Mouse (Mus musculus): Measurements from ENCODE around the gene Pir.

Pir gene

GRCm38 (mm10) chrX:164269285-164269761 lies at the start of gene Pir:
Gene Pir, plus strand, starts transcription at chrX:164269371.
- DNase-seq (ENCODE audit: extremely low read depth, insufficient read length, low spot score) = peak; percentile 86

- no peak for DNase-seq (ENCODE audit: extremely low read depth, insufficient read length, low spot score)
Measured at GRCm38 (mm10) chrX:164221989-164222388, 47.2 kb upstream of the Pir start.

- no peak for DNase-seq (ENCODE audit: extremely low read depth, insufficient read length, low spot score)
Measured at GRCm38 (mm10) chrX:164233380-164233779, 35.8 kb upstream of the Pir start.

- peak; percentile 10 for DNase-seq (ENCODE audit: extremely low read depth, insufficient read length, low spot score)
Measured at GRCm38 (mm10) chrX:164245714-164246113, 23.5 kb upstream of the Pir start.

- DNase-seq (ENCODE audit: extremely low read depth, insufficient read length, low spot score) = no peak
Measured at GRCm38 (mm10) chrX:164246722-164247121, 22.4 kb upstream of the Pir start.

GRCm38 (mm10) chrX:164256527-164256926 lies 12.6 kb upstream of the Pir start:
- DNase-seq (ENCODE audit: extremely low read depth, insufficient read length, low spot score) = no peak

- DNase-seq (ENCODE audit: extremely low read depth, insufficient read length, low spot score) = no peak
Measured at GRCm38 (mm10) chrX:164258057-164258456, 11.1 kb upstream of the Pir start, which contains the start of gene Bmx. Gene Bmx, minus strand, starts transcription at chrX:164258193.

GRCm38 (mm10) chrX:164258662-164259061 lies 10.5 kb upstream of the Pir start:
- no peak for DNase-seq (ENCODE audit: extremely low read depth, insufficient read length, low spot score)

GRCm38 (mm10) chrX:164262286-164262685 lies 6.9 kb upstream of the Pir start:
- no peak for DNase-seq (ENCODE audit: extremely low read depth, insufficient read length, low spot score)

GRCm38 (mm10) chrX:164264861-164265260 lies 4.3 kb upstream of the Pir start:
- DNase-seq (ENCODE audit: extremely low read depth, insufficient read length, low spot score) = no peak

GRCm38 (mm10) chrX:164270603-164271002 lies 1.4 kb downstream of the Pir start:
- no peak for DNase-seq (ENCODE audit: extremely low read depth, insufficient read length, low spot score)

GRCm38 (mm10) chrX:164275536-164275935 lies 6.4 kb downstream of the Pir start:
- no peak for DNase-seq (ENCODE audit: extremely low read depth, insufficient read length, low spot score)

GRCm38 (mm10) chrX:164280918-164281647 lies 11.9 kb downstream of the Pir start:
- DNase-seq (ENCODE audit: extremely low read depth, insufficient read length, low spot score) = no peak

- peak; percentile 2 for DNase-seq (ENCODE audit: extremely low read depth, insufficient read length, low spot score)
Measured at GRCm38 (mm10) chrX:164283808-164284207, 14.6 kb downstream of the Pir start.

GRCm38 (mm10) chrX:164287077-164287476 lies 17.9 kb downstream of the Pir start:
- no peak for DNase-seq (ENCODE audit: extremely low read depth, insufficient read length, low spot score)

- no peak for DNase-seq (ENCODE audit: extremely low read depth, insufficient read length, low spot score)
Measured at GRCm38 (mm10) chrX:164291147-164291546, 22.0 kb downstream of the Pir start.

GRCm38 (mm10) chrX:164306250-164306649 lies 37.1 kb downstream of the Pir start:
- no peak for DNase-seq (ENCODE audit: extremely low read depth, insufficient read length, low spot score)

GRCm38 (mm10) chrX:164313876-164314275 lies 44.7 kb downstream of the Pir start:
- no peak for DNase-seq (ENCODE audit: extremely low read depth, insufficient read length, low spot score)

- DNase-seq (ENCODE audit: extremely low read depth, insufficient read length, low spot score) = no peak
Measured at GRCm38 (mm10) chrX:164318554-164318953, 49.4 kb downstream of the Pir start.

- DNase-seq (ENCODE audit: extremely low read depth, insufficient read length, low spot score) = no peak
Measured at GRCm38 (mm10) chrX:164320031-164320430, 50.9 kb downstream of the Pir start.

- no peak for DNase-seq (ENCODE audit: extremely low read depth, insufficient read length, low spot score)
Measured at GRCm38 (mm10) chrX:164322492-164322891, 53.3 kb downstream of the Pir start.

GRCm38 (mm10) chrX:164323391-164323913 lies 54.3 kb downstream of the Pir start:
- no peak for DNase-seq (ENCODE audit: extremely low read depth, insufficient read length, low spot score)
